Mouse (Mus musculus) hindbrain, postnatal 0 days (tissue): ENCODE data around the gene Mgrn1. TPM values are rescaled to one million over a fixed set of nuclear protein-coding genes. Genes with fewer than 3 reads are reported as not detected.

Experiments
- ATAC-seq: fragments of 200-750 bp; cut with Nextera tagmentation; 2 replicates; pipeline ENCODE4 v1.8.0; 2017; ENCODE audit warnings: mild to moderate bottlenecking, moderate TSS enrichment, moderate library complexity
- DNase-seq: peaks from one replicate; pipeline ENCODE4 v3.0.0-alpha.2; 2015; ENCODE audit warnings: low spot score
- H3K27ac ChIP-seq: fragments of 300-500 bp; sonication (generic); 2 replicates; pipeline ENCODE4 v1.5.1; 2014; ENCODE audit warnings: mild to moderate bottlenecking
- H3K27me3 ChIP-seq: fragments of 300-500 bp; sonication (generic); 2 replicates; pipeline ENCODE4 v1.6.1; 2014; ENCODE audit warnings: low read length, mixed read lengths; ENCODE audit not compliant: insufficient read depth
- H3K36me3 ChIP-seq: fragments of 300-500 bp; sonication (generic); 2 replicates; pipeline ENCODE4 v1.6.1; 2014; ENCODE audit warnings: low read length, mixed read lengths; ENCODE audit not compliant: insufficient read depth
- H3K4me1 ChIP-seq: fragments of 300-500 bp; sonication (generic); 2 replicates; pipeline ENCODE4 v1.6.1; 2014; ENCODE audit warnings: antibody characterized with exemption, low read length, mixed read lengths; ENCODE audit not compliant: insufficient read depth
- H3K4me2 ChIP-seq: fragments of 300-500 bp; sonication (generic); 2 replicates; pipeline ENCODE4 v1.6.1; 2014; ENCODE audit warnings: low read depth, mild to moderate bottlenecking, low read length, moderate library complexity, mixed read lengths
- H3K4me3 ChIP-seq: fragments of 300-500 bp; sonication (generic); 2 replicates; pipeline ENCODE4 v1.5.1; 2014; ENCODE audit warnings: low read length
- H3K9ac ChIP-seq: fragments of 300-500 bp; sonication (generic); replicated peaks from 2 replicates; pipeline ENCODE4 v1.6.1; 2014; ENCODE audit warnings: mild to moderate bottlenecking, low read length, moderate library complexity, mixed read lengths
- H3K9me3 ChIP-seq: fragments of 300-500 bp; sonication (generic); 2 replicates; pipeline ENCODE4 v1.6.1; 2016; ENCODE audit warnings: low read length, mixed read lengths
- CTCF ChIP-seq: IDR thresholded peaks from 2 replicates; pipeline ENCODE4 v1.5.1; 2016; ENCODE audit warnings: antibody characterized with exemption, control low read depth, low read depth
- WGBS: fragments of 180-500 bp; shearing (Covaris S2); extraction: QIAGEN DNeasy Blood & Tissue Kit; methylation state at CpG from one replicate; pipeline ENCODE4 v1.1.7; 2014; 5-methylcytosine and 5-hydroxymethylcytosine counted together
- polyA plus RNA-seq: library from polyadenylated mRNA; unstranded; fragments of >200 nt; fragmentation: Nextera tagmentation; extraction: Ambion mirVana; gene quantifications from 2 replicates; pipeline ENCODE4 v1.2.1, GENCODE M21; 2015
- total RNA-seq: library from RNA; depleted of rRNA; stranded (reverse); fragments of >200 nt; gene quantifications from 2 replicates; pipeline ENCODE4 v1.2.3, GENCODE M21; 2014

Mgrn1 gene
- total and polyA plus RNA-seq, 2 experiments from 2014 or later = 126 to 235 TPM

GRCm38 (mm10) chr16:4850938-4851628 is 35.0 kb upstream of the Mgrn1 start:
- H3K4me2 ChIP-seq = no peak overlapping the region
- H3K27ac ChIP-seq = no peak overlapping the region
- no peaks in the 10 kb centered on the region for H3K4me1 ChIP-seq
- H3K27me3 ChIP-seq = no peaks in the 10 kb centered on the region
- no peaks in the 10 kb centered on the region for H3K9me3 ChIP-seq
- WGBS = 50% methylated on average over 5 of the region's 5 CpGs
- no peak for DNase-seq
- no peak overlapping the region for H3K9ac ChIP-seq
- H3K4me3 ChIP-seq = no peak overlapping the region
- H3K36me3 ChIP-seq = no peaks in the 10 kb centered on the region
- TF ChIP-seq CTCF = no peak
- ATAC-seq = no peak

DNA sequence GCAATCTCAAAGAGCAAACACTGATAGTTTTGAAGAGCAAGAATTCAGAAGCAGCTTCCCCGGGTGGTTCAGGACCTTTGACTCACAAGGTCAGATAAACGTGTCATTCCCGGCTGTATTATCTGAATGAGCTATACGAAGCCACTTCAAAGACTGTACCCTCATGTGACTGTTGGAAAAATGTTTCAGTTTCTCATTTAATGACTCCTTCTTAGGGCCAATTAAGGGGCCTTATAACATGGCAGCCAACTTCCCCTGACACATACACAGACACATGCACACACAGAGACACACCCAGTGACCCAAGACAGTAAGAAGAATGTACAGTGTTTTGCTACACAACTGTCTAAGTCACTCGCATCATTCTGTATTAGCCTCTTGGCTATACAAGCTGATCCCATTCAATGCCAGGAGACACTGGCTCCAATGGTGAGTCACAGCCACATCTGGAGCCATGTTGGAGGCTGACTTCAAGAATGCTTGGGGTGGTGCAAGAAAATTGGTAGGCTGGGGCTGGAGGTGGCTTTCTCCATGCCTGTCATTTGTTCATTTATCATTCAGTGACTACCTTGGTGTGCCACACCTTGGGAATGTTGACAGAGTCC is 30.9 kb upstream of the Mgrn1 start:
- H3K9ac ChIP-seq = no peak overlapping the region
- no peaks in the 10 kb centered on the region for H3K27me3 ChIP-seq
- no peak overlapping the region for H3K27ac ChIP-seq
- H3K4me1 ChIP-seq = no peaks in the 10 kb centered on the region
- no peak for ATAC-seq
- H3K4me2 ChIP-seq = no peak overlapping the region
- DNase-seq = no peak
- 67% methylated on average over 5 of the region's 5 CpGs for WGBS
- H3K9me3 ChIP-seq = no peaks in the 10 kb centered on the region
- no peak overlapping the region for H3K4me3 ChIP-seq
- TF ChIP-seq CTCF = no peak
- no peaks in the 10 kb centered on the region for H3K36me3 ChIP-seq

- H3K27ac ChIP-seq = no peak overlapping the region
- no peak for ATAC-seq
These were observed 24.7 kb upstream of the Mgrn1 start for GRCm38 (mm10) chr16:4861392-4861791.

GRCm38 (mm10) chr16:4862863-4863483 is 23.1 kb upstream of the Mgrn1 start:
- Histone ChIP-seq H3K36me3 (no peaks in the 10 kb centered on the region), H3K27me3 (no peaks in the 10 kb centered on the region), H3K27ac (no peak overlapping the region), H3K9ac (no peak overlapping the region), H3K9me3 (no peaks in the 10 kb centered on the region), H3K4me1 (no peaks in the 10 kb centered on the region), H3K4me2 (no peak overlapping the region), H3K4me3 (no peak overlapping the region)
- WGBS = 54% methylated on average over 9 of the region's 9 CpGs
- DNase-seq = peak; percentile 79
- peak; percentile 90 for TF ChIP-seq CTCF
- ATAC-seq = peak; percentile 87

More at GRCm38 (mm10) chr16:4861392-4861791, 24.7 kb upstream of the Mgrn1 start:
- Histone ChIP-seq H3K4me1 (no peaks in the 10 kb centered on the region), H3K4me3 (no peak overlapping the region), H3K9ac (no peak overlapping the region), H3K4me2 (no peak overlapping the region), H3K9me3 (no peaks in the 10 kb centered on the region), H3K36me3 (no peaks in the 10 kb centered on the region), H3K27me3 (no peaks in the 10 kb centered on the region)
- 59% methylated on average over 10 of the region's 10 CpGs for WGBS
- no peak for DNase-seq
- TF ChIP-seq CTCF = peak; percentile 37

GRCm38 (mm10) chr16:4863742-4864141 is 22.3 kb upstream of the Mgrn1 start:
- H3K27me3 ChIP-seq = no peaks in the 10 kb centered on the region
- 86% methylated on average over 8 of the region's 8 CpGs for WGBS
- no peaks in the 10 kb centered on the region for H3K36me3 ChIP-seq
- no peak overlapping the region for H3K4me2 ChIP-seq
- H3K4me1 ChIP-seq = no peaks in the 10 kb centered on the region
- no peak overlapping the region for H3K27ac ChIP-seq
- no peak overlapping the region for H3K4me3 ChIP-seq
- TF ChIP-seq CTCF = no peak
- H3K9me3 ChIP-seq = no peaks in the 10 kb centered on the region
- ATAC-seq = no peak
- H3K9ac ChIP-seq = no peak overlapping the region
- no peak for DNase-seq

DNA sequence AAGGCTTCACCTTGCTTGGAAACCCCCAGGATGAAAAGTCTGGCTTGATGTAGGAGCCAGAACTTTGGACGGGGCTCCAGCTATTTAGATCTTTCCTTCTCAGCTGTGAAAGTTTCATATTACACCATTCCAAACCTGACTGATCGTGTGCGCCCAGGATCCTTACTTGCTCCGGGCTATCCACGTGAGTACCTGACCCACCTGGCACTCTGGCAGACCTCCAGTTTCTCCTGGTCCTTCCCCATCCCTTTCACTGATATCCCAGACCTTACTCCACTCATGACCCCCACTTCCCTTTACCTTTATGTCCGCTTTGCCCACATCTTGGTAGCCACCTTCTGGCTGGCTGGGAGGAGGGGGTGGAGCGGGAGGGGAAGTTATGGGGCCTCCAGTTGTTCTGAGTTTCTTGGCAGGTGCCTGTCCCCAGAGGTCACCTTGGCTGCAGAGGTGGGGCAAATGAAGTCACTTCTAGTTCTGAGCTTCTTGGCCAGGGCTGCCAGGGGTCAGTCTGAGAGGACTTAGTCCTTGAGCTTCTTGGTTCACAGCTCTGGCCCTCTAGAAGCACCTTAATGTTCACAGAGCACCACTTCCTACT is 19.9 kb upstream of the Mgrn1 start:
- H3K9me3 ChIP-seq = no peaks in the 10 kb centered on the region
- 70% methylated on average over 7 of the region's 7 CpGs for WGBS

More for the DNA sequence above, 19.9 kb upstream of the Mgrn1 start:
- Histone ChIP-seq H3K4me1 (no peaks in the 10 kb centered on the region), H3K9ac (no peak overlapping the region), H3K36me3 (no peaks in the 10 kb centered on the region), H3K27me3 (no peaks in the 10 kb centered on the region), H3K4me2 (no peak overlapping the region), H3K27ac (no peak overlapping the region), H3K4me3 (no peak overlapping the region)
- ATAC-seq = no peak
- DNase-seq = no peak
- no peak for TF ChIP-seq CTCF
